Mouse (Mus musculus) heart, embryonic 12.5 days (tissue): ENCODE measurements at regions not wholly inside any gene's neighbourhood (a gene's known extent, or its start where the extent isn't known, plus 50 kb on each side); places are given as distances from the start of the nearest gene placed in this dataset.

Experiments used
- ATAC-seq: fragments of 200-750 bp; cut with Nextera tagmentation; 2 replicates; pipeline ENCODE4 v1.8.0; 2017; ENCODE audit warnings: moderate TSS enrichment, moderate library complexity; ENCODE audit not compliant: insufficient number of reproducible peaks, low FRiP score
- H3K27ac ChIP-seq: fragments of 300-500 bp; sonication (generic); 2 replicates; pipeline ENCODE4 v1.5.1; 2016; ENCODE audit warnings: mild to moderate bottlenecking, moderate library complexity; ENCODE audit not compliant: poor library complexity, severe bottlenecking
- H3K27me3 ChIP-seq: fragments of 300-500 bp; sonication (generic); replicated peaks from 2 replicates; pipeline ENCODE4 v1.6.1; 2016; ENCODE audit warnings: mild to moderate bottlenecking, moderate library complexity
- H3K36me3 ChIP-seq: fragments of 300-500 bp; sonication (generic); 2 replicates; pipeline ENCODE4 v1.6.1; 2016; ENCODE audit warnings: mild to moderate bottlenecking, moderate library complexity
- H3K4me1 ChIP-seq: fragments of 300-500 bp; sonication (generic); replicated peaks from 2 replicates; pipeline ENCODE4 v1.6.1; 2016; ENCODE audit warnings: mild to moderate bottlenecking
- H3K4me2 ChIP-seq: fragments of 300-500 bp; sonication (generic); 2 replicates; pipeline ENCODE4 v1.6.1; 2016; ENCODE audit warnings: mild to moderate bottlenecking, moderate library complexity
- H3K4me3 ChIP-seq: fragments of 300-500 bp; sonication (generic); 2 replicates; pipeline ENCODE4 v1.5.1; 2016; ENCODE audit warnings: mild to moderate bottlenecking
- H3K9ac ChIP-seq: fragments of 300-500 bp; sonication (generic); 2 replicates; pipeline ENCODE4 v1.6.1; 2016; ENCODE audit warnings: mild to moderate bottlenecking, moderate library complexity
- H3K9me3 ChIP-seq: fragments of 300-500 bp; sonication (generic); replicated peaks from 2 replicates; pipeline ENCODE4 v1.6.1; 2016; ENCODE audit warnings: mild to moderate bottlenecking, moderate library complexity
- WGBS: fragments of 180-500 bp; shearing (Covaris S2); methylation state at CpG from one replicate; pipeline ENCODE4 v1.1.7; 2016; 5-methylcytosine and 5-hydroxymethylcytosine counted together

DNA sequence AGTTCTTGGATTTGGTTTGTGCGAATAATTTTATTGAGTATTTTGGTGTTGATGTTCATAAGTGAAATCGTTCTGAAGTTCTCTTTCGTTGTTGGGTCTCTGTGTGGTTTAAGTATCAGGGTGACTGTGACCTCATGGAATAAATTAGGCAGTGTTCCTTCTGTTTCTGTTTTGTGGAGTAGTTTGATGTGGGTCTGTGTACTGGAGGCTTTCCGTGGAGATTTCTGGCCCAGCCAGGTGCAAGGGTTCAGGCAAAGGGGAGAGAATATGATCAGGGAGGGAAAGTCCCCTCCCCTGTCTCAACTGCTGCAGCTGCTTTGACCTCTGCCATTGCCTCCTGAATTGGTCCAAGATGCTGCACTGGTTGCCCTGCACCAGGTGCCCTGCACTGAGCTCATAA is 775.7 kb downstream of the Otol1 start:
- no peak for ATAC-seq
- Histone ChIP-seq H3K9me3 (no peaks in the 10 kb centered on the region), H3K4me3 (no peak overlapping the region), H3K36me3 (no peaks in the 10 kb centered on the region), H3K4me1 (no peaks in the 10 kb centered on the region), H3K27me3 (no peaks in the 10 kb centered on the region), H3K9ac (no peak overlapping the region), H3K27ac (no peak overlapping the region), H3K4me2 (no peak overlapping the region)
- 82% methylated on average over 4 of the region's 4 CpGs for WGBS

DNA sequence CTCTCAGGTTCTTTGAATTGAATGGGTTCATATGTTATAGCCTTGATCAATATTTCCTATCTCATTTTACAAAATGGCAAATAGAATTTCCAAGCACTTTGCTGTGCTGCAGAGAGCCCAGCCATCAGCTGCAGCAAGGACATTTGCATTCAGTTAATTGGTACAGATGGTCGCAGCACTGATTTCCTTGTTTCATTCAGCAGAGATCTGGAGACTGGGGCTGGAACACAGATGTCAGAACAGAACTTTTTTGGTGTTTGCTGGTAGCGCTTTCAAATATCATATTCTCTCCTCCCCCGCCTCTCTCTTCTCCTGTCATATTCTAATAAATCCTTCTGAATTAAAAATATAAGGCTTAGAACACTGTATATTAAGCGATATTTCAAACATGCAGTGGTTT is 794.8 kb downstream of the Otol1 start:
- no peaks in the 10 kb centered on the region for H3K9me3 ChIP-seq
- no peak for ATAC-seq
- no peaks in the 10 kb centered on the region for H3K4me1 ChIP-seq
- H3K36me3 ChIP-seq = no peaks in the 10 kb centered on the region
- 81% methylated on average over 4 of the region's 4 CpGs for WGBS
- no peak overlapping the region for H3K27ac ChIP-seq
- no peaks in the 10 kb centered on the region for H3K27me3 ChIP-seq
- H3K4me3 ChIP-seq = no peak overlapping the region
- no peak overlapping the region for H3K4me2 ChIP-seq
- H3K9ac ChIP-seq = no peak overlapping the region

DNA sequence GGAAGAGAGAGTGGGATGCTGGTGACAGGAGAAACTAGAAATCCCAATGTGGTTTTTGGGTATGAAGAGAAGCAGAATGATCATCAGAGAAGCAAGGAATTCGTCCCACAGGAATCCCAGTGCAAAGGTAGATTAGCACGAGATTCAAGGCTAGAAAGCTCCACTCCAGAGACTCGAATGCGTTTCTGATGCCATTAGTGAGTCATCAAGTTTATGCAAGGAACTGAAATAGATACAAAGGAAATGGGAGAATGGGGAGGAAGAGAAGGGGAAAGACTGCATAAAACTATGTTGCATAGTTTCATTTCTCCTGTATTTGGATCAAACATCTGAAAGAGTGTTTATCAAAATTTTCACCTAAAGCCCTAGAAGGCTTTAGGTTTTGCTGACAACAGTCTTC is 796.0 kb downstream of the Otol1 start:
- Histone ChIP-seq H3K4me2 (no peak overlapping the region), H3K9me3 (no peaks in the 10 kb centered on the region), H3K4me3 (no peak overlapping the region), H3K4me1 (no peaks in the 10 kb centered on the region), H3K27ac (no peak overlapping the region), H3K27me3 (no peaks in the 10 kb centered on the region), H3K9ac (no peak overlapping the region), H3K36me3 (no peaks in the 10 kb centered on the region)
- WGBS = 53% methylated on average over 4 of the region's 4 CpGs
- ATAC-seq = no peak

DNA sequence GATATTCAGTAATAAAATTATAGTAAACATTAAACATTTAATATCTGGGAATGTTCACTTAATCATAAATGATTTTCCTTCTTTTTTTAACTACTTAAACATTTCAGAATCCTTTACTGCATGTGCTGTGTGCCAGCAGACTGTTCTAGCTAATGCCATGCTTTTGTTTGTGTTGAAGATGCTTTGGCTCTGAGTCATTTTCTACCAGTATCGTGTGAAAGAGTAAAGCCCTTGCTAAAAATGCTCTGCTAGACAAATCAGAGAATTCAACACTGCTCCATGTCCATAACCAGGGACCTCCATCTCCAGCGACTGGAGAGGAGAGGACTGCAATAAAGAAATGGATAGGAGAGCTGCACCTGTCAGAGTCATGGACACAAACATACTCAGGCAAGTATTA is 796.5 kb downstream of the Otol1 start:
- 38% methylated on average over 2 of the region's 2 CpGs for WGBS
- Histone ChIP-seq H3K9me3 (no peaks in the 10 kb centered on the region), H3K4me1 (no peaks in the 10 kb centered on the region), H3K27ac (no peak overlapping the region), H3K4me2 (no peak overlapping the region), H3K9ac (no peak overlapping the region), H3K27me3 (no peaks in the 10 kb centered on the region), H3K4me3 (no peak overlapping the region), H3K36me3 (no peaks in the 10 kb centered on the region)
- ATAC-seq = no peak

DNA sequence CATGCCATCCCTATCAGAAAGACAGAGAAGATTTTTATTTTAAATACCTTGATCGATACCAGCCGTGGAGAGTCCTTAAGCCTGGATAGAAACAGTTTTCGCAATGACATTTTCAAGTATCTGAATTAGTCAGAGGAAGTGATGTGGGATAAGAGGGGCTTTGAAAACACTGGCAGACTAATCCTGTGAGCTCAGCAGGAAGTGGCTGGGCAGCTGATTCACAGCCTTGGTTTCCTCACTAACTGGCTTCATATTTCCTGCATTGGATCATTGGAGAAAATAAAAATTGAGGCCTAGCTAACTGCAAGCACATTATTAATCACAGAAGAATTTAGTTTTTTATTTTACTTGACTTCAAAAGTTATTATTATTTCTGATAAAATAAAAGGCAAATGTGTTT is 799.8 kb downstream of the Otol1 start:
- H3K27ac ChIP-seq = no peak overlapping the region
- 37% methylated on average over 3 of the region's 3 CpGs for WGBS
- H3K27me3 ChIP-seq = no peaks in the 10 kb centered on the region
- ATAC-seq = peak; percentile 76; the same call in 1 of the 2 replicates
- no peaks in the 10 kb centered on the region for H3K36me3 ChIP-seq
- H3K4me2 ChIP-seq = no peak overlapping the region
- no peak overlapping the region for H3K4me3 ChIP-seq
- H3K9me3 ChIP-seq = no peaks in the 10 kb centered on the region
- no peak overlapping the region for H3K9ac ChIP-seq
- no peaks in the 10 kb centered on the region for H3K4me1 ChIP-seq
